Mouse (Mus musculus) heart, embryonic 16.5 days (tissue): ENCODE measurements around the gene Elovl3. TPM values are rescaled to one million over a fixed set of nuclear protein-coding genes. Genes with fewer than 3 reads are reported as not detected.
"Not testable (repeated sequence)": the region's sequence is repeated elsewhere in the genome, so short reads cannot be mapped to it uniquely, and the experiment has no call there.

Experiments
- ATAC-seq: fragments of 200-750 bp; cut with Nextera tagmentation; replicated peaks from 2 replicates; pipeline ENCODE4 v1.8.0; 2017; ENCODE audit warnings: moderate number of reproducible peaks; ENCODE audit not compliant: insufficient read depth, low FRiP score; ENCODE audit errors: extremely low read depth
- H3K27ac ChIP-seq: fragments of 300-500 bp; sonication (generic); 2 replicates; pipeline ENCODE4 v1.5.1; 2014; ENCODE audit warnings: mild to moderate bottlenecking, low read length, control low read depth, moderate library complexity
- H3K27me3 ChIP-seq: fragments of 300-500 bp; sonication (generic); 2 replicates; pipeline ENCODE4 v1.6.1; 2014; ENCODE audit warnings: low read length, mixed read lengths; ENCODE audit not compliant: control insufficient read depth, insufficient read depth
- H3K36me3 ChIP-seq: fragments of 300-500 bp; sonication (generic); 2 replicates; pipeline ENCODE4 v1.6.1; 2014; ENCODE audit not compliant: control insufficient read depth, insufficient read depth
- H3K4me1 ChIP-seq: fragments of 300-500 bp; sonication (generic); 2 replicates; pipeline ENCODE4 v1.6.1; 2014; ENCODE audit warnings: low read length, mixed read lengths; ENCODE audit not compliant: control insufficient read depth, insufficient read depth
- H3K4me2 ChIP-seq: fragments of 300-500 bp; sonication (generic); 2 replicates; pipeline ENCODE4 v1.6.1; 2014; ENCODE audit warnings: low read depth, mild to moderate bottlenecking, control low read depth, low read length
- H3K4me3 ChIP-seq: fragments of 300-500 bp; sonication (generic); 2 replicates; pipeline ENCODE4 v1.5.1; 2014; ENCODE audit warnings: mild to moderate bottlenecking, control low read depth, low read length
- H3K9ac ChIP-seq: fragments of 300-500 bp; sonication (generic); 2 replicates; pipeline ENCODE4 v1.6.1; 2014; ENCODE audit warnings: low read length, control low read depth
- H3K9me3 ChIP-seq: fragments of 300-500 bp; sonication (generic); replicated peaks from 2 replicates; pipeline ENCODE4 v1.6.1; 2016; ENCODE audit warnings: low read length; ENCODE audit not compliant: control insufficient read depth
- WGBS: fragments of 180-500 bp; shearing (Covaris S2); extraction: QIAGEN DNeasy Blood & Tissue Kit; methylation state at CpG from one replicate; pipeline ENCODE4 v1.1.7; 2014; 5-methylcytosine and 5-hydroxymethylcytosine counted together
- polyA plus RNA-seq: library from polyadenylated mRNA; unstranded; fragments of >200 nt; fragmentation: Nextera tagmentation; extraction: Ambion mirVana; gene quantifications from 2 replicates; pipeline ENCODE4 v1.2.1, GENCODE M21; 2015

Elovl3 gene
- polyA plus RNA-seq, 1 experiment from 2014 or later = not detected

GRCm38 (mm10) chr19:46141091-46141490 lies 9.4 kb downstream of the Elovl3 start:
- peak; percentile 49; the same call in 1 of the 2 replicates for ATAC-seq

DNA sequence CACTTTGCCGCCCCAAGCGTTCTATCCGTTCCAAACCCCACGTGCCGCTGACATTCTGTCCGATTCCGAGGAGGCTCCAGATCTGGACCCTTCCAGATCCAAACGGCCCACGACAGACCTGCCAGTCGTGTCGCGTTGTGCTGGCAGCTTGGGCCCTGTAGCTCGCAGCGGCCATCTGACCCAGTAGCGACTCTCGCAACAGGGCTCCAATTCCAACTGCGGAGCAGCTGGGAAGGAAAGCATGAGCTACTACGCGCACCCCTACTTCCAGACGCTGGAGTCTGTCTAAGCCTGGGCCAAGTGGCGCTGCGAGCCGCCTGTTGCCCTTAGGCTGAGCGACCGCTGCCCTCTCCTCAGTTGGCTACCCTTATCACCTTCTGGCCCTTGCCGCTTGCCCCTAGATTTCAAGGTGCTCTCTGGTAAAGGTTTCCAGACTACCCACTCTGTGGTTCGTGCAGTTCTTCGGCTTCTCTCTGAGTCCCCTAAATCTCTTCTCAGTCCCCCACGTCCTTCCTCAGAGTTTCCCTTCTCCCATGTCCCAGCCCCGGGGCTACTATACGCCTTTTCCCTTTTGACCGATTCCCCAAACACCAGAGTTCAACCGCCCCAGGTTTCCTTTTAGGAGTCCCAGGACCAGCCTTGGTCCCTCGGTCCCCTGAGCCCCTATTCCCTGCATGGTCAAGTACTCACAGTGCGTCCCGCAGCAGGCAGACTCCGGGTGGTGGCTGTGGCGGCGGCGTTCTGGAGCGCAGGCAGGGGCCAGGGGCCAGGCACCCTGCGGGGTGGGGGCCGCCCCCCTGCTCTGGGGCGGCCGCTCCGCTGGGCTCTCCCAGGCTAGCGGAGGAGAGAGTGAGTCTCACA lies 16.0 kb downstream of the Elovl3 start, which contains the start of gene Pitx3:
Gene Pitx3, minus strand, starts transcription at position 816 of the 861 bp plus-strand sequence.
- H3K4me2 ChIP-seq = peak within 1 kb of the TSS; percentile 93
- peak within 1 kb of the TSS; percentile 62 for H3K9ac ChIP-seq
- no peaks in the 10 kb centered on the region for H3K36me3 ChIP-seq
- no peak within 1 kb of the TSS for H3K27ac ChIP-seq
- H3K4me1 ChIP-seq = peaks cover 12% of the 10 kb centered on the region
- H3K9me3 ChIP-seq = no peaks in the 10 kb centered on the region
- peak within 1 kb of the TSS; percentile 68 for H3K4me3 ChIP-seq
- H3K27me3 ChIP-seq = peaks cover 34% of the 10 kb centered on the region
- peak; percentile 4; the same call in 1 of the 2 replicates for ATAC-seq
- 1% methylated on average over 46 of the region's 47 CpGs for WGBS

More at GRCm38 (mm10) chr19:46141091-46141490, 9.4 kb downstream of the Elovl3 start:
- Histone ChIP-seq H3K4me2 (peak overlapping the region; percentile 7; the same call in 1 of the 2 replicates), H3K9me3 (no peaks in the 10 kb centered on the region), H3K9ac (peak overlapping the region; percentile 16; the same call in 1 of the 2 replicates), H3K27ac (no peak overlapping the region), H3K27me3 (peaks cover 29% of the 10 kb centered on the region), H3K36me3 (no peaks in the 10 kb centered on the region), H3K4me3 (no peak overlapping the region), H3K4me1 (peaks cover 28% of the 10 kb centered on the region)
- 10% methylated on average over 6 of the region's 6 CpGs for WGBS

DNA sequence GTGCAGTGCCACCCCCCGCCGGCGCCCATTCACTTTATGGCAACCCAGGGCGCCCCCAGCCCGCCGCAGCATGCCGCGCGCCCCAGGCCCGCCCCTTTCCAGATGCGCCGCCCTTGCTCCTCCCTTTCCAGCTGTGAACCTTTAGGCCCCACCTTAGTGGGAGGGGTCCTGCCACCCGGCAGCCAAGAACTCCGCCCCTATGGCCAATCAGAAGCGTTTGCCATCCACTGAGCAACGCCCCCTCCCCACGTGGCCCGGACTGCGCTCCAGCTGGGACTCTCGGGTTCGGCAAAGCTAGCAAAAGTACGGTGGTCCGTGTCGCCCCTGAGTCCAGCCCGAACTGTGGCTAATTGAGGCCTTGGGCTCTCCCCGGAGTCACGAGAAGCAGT lies 16.7 kb downstream of the Elovl3 start:
- ATAC-seq = peak; percentile 52
- Histone ChIP-seq H3K9me3 (no peaks in the 10 kb centered on the region), H3K4me1 (peaks cover 15% of the 10 kb centered on the region)

GRCm38 (mm10) chr19:46149091-46149490 lies 17.4 kb downstream of the Elovl3 start:
- 26% methylated on average over 12 of the region's 12 CpGs for WGBS
- Histone ChIP-seq H3K4me1 (peaks cover 23% of the 10 kb centered on the region), H3K4me2 (peak overlapping the region; percentile 93), H3K36me3 (no peaks in the 10 kb centered on the region), H3K4me3 (peak overlapping the region; percentile 68; the same call in 1 of the 2 replicates), H3K9me3 (no peaks in the 10 kb centered on the region), H3K9ac (no peak overlapping the region), H3K27me3 (peaks cover 34% of the 10 kb centered on the region), H3K27ac (no peak overlapping the region)
- ATAC-seq = no peak

More for the DNA sequence above, 16.7 kb downstream of the Elovl3 start:
- peak overlapping the region; percentile 62 for H3K9ac ChIP-seq
- WGBS = under 1% methylated on average over 27 of the region's 27 CpGs
- no peaks in the 10 kb centered on the region for H3K36me3 ChIP-seq
- peak overlapping the region; percentile 93 for H3K4me2 ChIP-seq
- H3K4me3 ChIP-seq = peak overlapping the region; percentile 68
- H3K27ac ChIP-seq = no peak overlapping the region
- peaks cover 34% of the 10 kb centered on the region for H3K27me3 ChIP-seq

DNA sequence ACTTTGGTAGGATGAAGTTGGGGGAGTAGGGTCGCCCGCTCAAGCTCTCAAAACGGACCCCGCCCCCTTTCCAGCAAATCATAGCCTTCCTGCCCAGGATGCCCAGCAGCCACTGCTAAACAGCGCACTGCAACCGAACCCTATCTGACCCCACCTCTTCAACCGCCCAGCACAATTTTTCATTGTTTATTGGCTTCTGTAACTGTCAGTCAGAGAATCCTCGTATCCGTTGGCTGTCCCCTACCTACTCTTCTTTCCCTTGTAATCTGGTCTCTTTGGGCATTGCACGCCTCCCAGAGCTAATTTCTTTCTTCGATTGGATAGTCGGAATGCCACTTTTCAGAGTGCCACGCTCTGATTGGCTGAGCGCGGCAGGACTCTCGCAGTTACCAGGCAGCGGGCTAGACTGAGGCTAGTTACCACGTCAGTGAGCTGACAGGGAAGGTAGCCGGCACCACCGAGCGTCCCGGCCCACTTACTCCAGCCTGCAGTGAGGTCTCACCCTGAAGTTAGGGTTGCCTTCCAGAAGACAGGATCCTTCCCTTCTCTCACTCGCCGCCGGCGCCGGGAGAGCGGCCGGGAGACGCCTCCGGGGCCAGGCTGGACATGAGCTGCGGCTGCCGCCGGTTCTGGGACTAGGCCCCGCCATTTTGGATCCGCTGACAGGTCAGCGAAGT lies 20.6 kb downstream of the Elovl3 start, which contains the start of gene Gbf1:
Gene Gbf1, plus strand, starts transcription at position 383 of the 677 bp plus-strand sequence.
- peak within 1 kb of the TSS; percentile 56 for H3K27ac ChIP-seq
- H3K36me3 ChIP-seq = no peaks in the 10 kb centered on the region
- peak; percentile 97 for ATAC-seq
- peak within 1 kb of the TSS; percentile 81 for H3K4me3 ChIP-seq
- H3K27me3 ChIP-seq = peaks cover 13% of the 10 kb centered on the region
- under 1% methylated on average over 37 of the region's 37 CpGs for WGBS
- peaks cover 24% of the 10 kb centered on the region for H3K4me1 ChIP-seq
- peak within 1 kb of the TSS; percentile 81 for H3K9ac ChIP-seq
- peak within 1 kb of the TSS; percentile 75 for H3K4me2 ChIP-seq
- H3K9me3 ChIP-seq = no peaks in the 10 kb centered on the region

DNA sequence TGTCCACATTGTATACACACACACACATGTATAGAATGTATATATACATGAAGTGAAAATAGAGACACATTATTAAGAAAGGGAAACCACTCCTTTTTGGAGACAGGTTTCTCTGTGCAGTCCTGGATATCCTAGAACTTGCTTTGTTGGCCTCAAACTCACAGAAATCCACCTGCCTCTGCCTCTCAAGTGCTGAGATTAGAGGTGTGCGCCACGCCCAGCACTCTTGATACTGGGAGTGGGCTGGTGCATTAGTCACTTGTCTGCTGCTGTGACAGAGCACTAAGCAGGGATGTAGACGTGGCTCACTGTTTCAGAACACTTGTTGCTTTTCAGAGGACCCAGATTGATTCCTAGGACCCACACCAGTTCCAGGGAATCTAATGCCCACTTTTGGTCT lies 34.3 kb downstream of the Elovl3 start:
- Histone ChIP-seq H3K36me3 (peaks cover 28% of the 10 kb centered on the region), H3K9me3 (no peaks in the 10 kb centered on the region), H3K27me3 (no peaks in the 10 kb centered on the region), H3K9ac (no peak overlapping the region), H3K27ac (no peak overlapping the region), H3K4me3 (no peak overlapping the region), H3K4me2 (no peak overlapping the region), H3K4me1 (no peaks in the 10 kb centered on the region)
- no peak for ATAC-seq
- 89% methylated on average over 3 of the region's 3 CpGs for WGBS

GRCm38 (mm10) chr19:46167169-46167568 lies 35.5 kb downstream of the Elovl3 start:
- ATAC-seq = not testable (repeated sequence)

DNA sequence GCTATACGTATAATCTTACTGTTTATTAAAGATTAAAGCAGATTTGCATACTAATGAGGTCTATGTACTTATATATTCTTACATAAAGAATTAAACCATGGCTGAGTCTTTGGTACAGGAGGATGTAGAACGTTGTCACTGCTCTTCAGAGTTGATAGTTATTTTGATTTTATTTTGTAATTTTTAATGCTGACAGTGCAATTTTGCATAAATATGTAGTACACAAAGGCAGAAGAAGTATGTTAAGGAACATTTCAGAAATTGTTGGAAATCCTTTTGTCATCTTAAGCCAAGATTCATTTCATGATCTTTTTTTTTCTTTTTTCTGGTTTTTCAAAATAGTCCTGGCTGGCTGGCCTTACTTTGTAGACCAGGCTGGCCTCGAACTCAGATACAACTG lies 37.7 kb downstream of the Elovl3 start:
- Histone ChIP-seq H3K9me3 (no peaks in the 10 kb centered on the region), H3K4me3 (no peak overlapping the region), H3K36me3 (peaks cover 27% of the 10 kb centered on the region), H3K27me3 (no peaks in the 10 kb centered on the region), H3K4me1 (no peaks in the 10 kb centered on the region), H3K27ac (no peak overlapping the region), H3K4me2 (no peak overlapping the region), H3K9ac (no peak overlapping the region)
- ATAC-seq = no peak
- 87% methylated on average over 3 of the region's 3 CpGs for WGBS

More at GRCm38 (mm10) chr19:46167169-46167568, 35.5 kb downstream of the Elovl3 start:
- not testable (repeated sequence) for H3K27ac ChIP-seq, H3K27me3 ChIP-seq, H3K9ac ChIP-seq, H3K4me2 ChIP-seq, H3K9me3 ChIP-seq, H3K4me3 ChIP-seq, H3K4me1 ChIP-seq
- 92% methylated on average over 1 of the region's 2 CpGs for WGBS
- peaks cover 31% of the 10 kb centered on the region for H3K36me3 ChIP-seq
